Mouse (Mus musculus) E14TG2a.4 (cell line): Measurements from ENCODE around the gene Antxr2.

Experiments used
- H3K27me3 ChIP-seq: 2 replicates; pipeline ENCODE4 v1.6.1; 2014; ENCODE audit warnings: low read length, control low read depth; ENCODE audit not compliant: insufficient read depth
- H3K36me3 ChIP-seq: 2 replicates; pipeline ENCODE4 v1.6.1; 2014; ENCODE audit warnings: low read length, control low read depth; ENCODE audit not compliant: insufficient read depth
- H3K4me1 ChIP-seq: replicated peaks from 2 replicates; pipeline ENCODE4 v1.6.1; 2014; ENCODE audit warnings: low read depth, low read length, control low read depth
- H3K4me3 ChIP-seq: replicated peaks from 2 replicates; pipeline ENCODE4 v1.5.1; 2014; ENCODE audit warnings: mild to moderate bottlenecking, low read length
- H3K9me3 ChIP-seq: 2 replicates; pipeline ENCODE4 v1.6.1; 2014; ENCODE audit warnings: low read length, control low read depth
- CTCF ChIP-seq: conservative IDR thresholded peaks from 2 replicates; pipeline ENCODE4 v1.5.1; 2014; ENCODE audit warnings: low read length
- NANOG ChIP-seq: IDR thresholded peaks from 2 replicates; pipeline ENCODE4 v1.6.1; 2014; ENCODE audit warnings: borderline replicate concordance, low read length, mixed read lengths
- POU5F1 ChIP-seq: IDR thresholded peaks from 2 replicates; pipeline ENCODE4 v1.6.1; 2014; ENCODE audit warnings: low read length, borderline replicate concordance

Antxr2 gene

GRCm38 (mm10) chr5:97959010-97959409 lies 71.8 kb downstream of the Antxr2 start:
- H3K36me3 ChIP-seq: no peaks in the 10 kb centered on the region
- TF ChIP-seq CTCF (no peak), NANOG (no peak), POU5F1 (no peak)

GRCm38 (mm10) chr5:97957501-97957900 lies 73.3 kb downstream of the Antxr2 start:
- no peak overlapping the region for H3K4me3 ChIP-seq
- no peaks in the 10 kb centered on the region for H3K9me3 ChIP-seq
- TF ChIP-seq CTCF: no peak
- no peak for TF ChIP-seq POU5F1
- H3K4me1 ChIP-seq: no peaks in the 10 kb centered on the region
- no peaks in the 10 kb centered on the region for H3K36me3 ChIP-seq
- H3K27me3 ChIP-seq: no peaks in the 10 kb centered on the region

More at GRCm38 (mm10) chr5:97959010-97959409, 71.8 kb downstream of the Antxr2 start:
- no peaks in the 10 kb centered on the region for H3K9me3 ChIP-seq
- H3K4me1 ChIP-seq: no peaks in the 10 kb centered on the region
- no peaks in the 10 kb centered on the region for H3K27me3 ChIP-seq
- no peak overlapping the region for H3K4me3 ChIP-seq

GRCm38 (mm10) chr5:97954193-97954772 lies 76.6 kb downstream of the Antxr2 start:
- no peaks in the 10 kb centered on the region for H3K36me3 ChIP-seq
- TF ChIP-seq CTCF (no peak), NANOG (no peak), POU5F1 (no peak)
- no peaks in the 10 kb centered on the region for H3K4me1 ChIP-seq
- no peaks in the 10 kb centered on the region for H3K27me3 ChIP-seq
- no peaks in the 10 kb centered on the region for H3K9me3 ChIP-seq
- no peak overlapping the region for H3K4me3 ChIP-seq

- H3K4me3 ChIP-seq: no peak overlapping the region
- H3K4me1 ChIP-seq: no peaks in the 10 kb centered on the region
- no peaks in the 10 kb centered on the region for H3K9me3 ChIP-seq
- no peaks in the 10 kb centered on the region for H3K27me3 ChIP-seq
- H3K36me3 ChIP-seq: no peaks in the 10 kb centered on the region
- TF ChIP-seq NANOG (no peak), CTCF (no peak), POU5F1 (no peak)
These were observed 77.5 kb downstream of the Antxr2 start for GRCm38 (mm10) chr5:97953241-97953920.

- no peaks in the 10 kb centered on the region for H3K36me3 ChIP-seq
- H3K4me3 ChIP-seq: no peak overlapping the region
- H3K9me3 ChIP-seq: no peaks in the 10 kb centered on the region
- TF ChIP-seq NANOG: no peak
- TF ChIP-seq CTCF: no peak
- TF ChIP-seq POU5F1: no peak
- H3K4me1 ChIP-seq: no peaks in the 10 kb centered on the region
- H3K27me3 ChIP-seq: no peaks in the 10 kb centered on the region
These were observed 83.6 kb downstream of the Antxr2 start for GRCm38 (mm10) chr5:97947261-97947660.

GRCm38 (mm10) chr5:97946236-97946635 lies 84.6 kb downstream of the Antxr2 start:
- no peaks in the 10 kb centered on the region for H3K27me3 ChIP-seq
- TF ChIP-seq NANOG: no peak
- TF ChIP-seq POU5F1: no peak
- TF ChIP-seq CTCF: no peak
- H3K9me3 ChIP-seq: no peaks in the 10 kb centered on the region
- no peaks in the 10 kb centered on the region for H3K36me3 ChIP-seq
- H3K4me3 ChIP-seq: no peak overlapping the region
- no peaks in the 10 kb centered on the region for H3K4me1 ChIP-seq

- Histone ChIP-seq H3K36me3 (no peaks in the 10 kb centered on the region), H3K4me3 (peak overlapping the region; percentile 79), H3K4me1 (peaks cover 3% of the 10 kb centered on the region; the same call in 1 of the 2 replicates), H3K27me3 (peaks cover 23% of the 10 kb centered on the region), H3K9me3 (no peaks in the 10 kb centered on the region)
- TF ChIP-seq CTCF: no peak
- TF ChIP-seq POU5F1: no peak
- TF ChIP-seq NANOG: no peak
These were observed 95.4 kb downstream of the Antxr2 start for GRCm38 (mm10) chr5:97935140-97936129.

GRCm38 (mm10) chr5:97917654-97918053 lies 113.2 kb downstream of the Antxr2 start:
- Histone ChIP-seq H3K4me1 (no peaks in the 10 kb centered on the region), H3K36me3 (no peaks in the 10 kb centered on the region), H3K27me3 (no peaks in the 10 kb centered on the region), H3K4me3 (no peak overlapping the region), H3K9me3 (no peaks in the 10 kb centered on the region)
- TF ChIP-seq NANOG: no peak
